Mouse (Mus musculus) thymus, adult 2 months (tissue): Measurements from ENCODE around the gene Dennd1b. TPM values are rescaled to one million over a fixed set of nuclear protein-coding genes. Genes with fewer than 3 reads are reported as not detected.

ENCODE experiments used
- DNase-seq: peaks from one replicate; pipeline ENCODE4 v3.0.0; 2021
- H3K27ac ChIP-seq: fragments of 200-500 bp; 2 replicates; pipeline ENCODE4 v1.5.1; 2012; ENCODE audit warnings: low read length, control low read depth; ENCODE audit not compliant: control insufficient read depth, insufficient read depth
- H3K27me3 ChIP-seq: fragments of 200-500 bp; 2 replicates; pipeline ENCODE4 v1.6.1; 2012; ENCODE audit warnings: mild to moderate bottlenecking, low read length, moderate library complexity, mixed read lengths; ENCODE audit not compliant: control insufficient read depth, insufficient read depth
- H3K36me3 ChIP-seq: fragments of 200-500 bp; 2 replicates; pipeline ENCODE4 v1.6.1; 2012; ENCODE audit warnings: mild to moderate bottlenecking, low read length, moderate library complexity; ENCODE audit not compliant: control insufficient read depth, insufficient read depth
- H3K4me1 ChIP-seq: fragments of 200-500 bp; replicated peaks from 2 replicates; pipeline ENCODE4 v1.6.1; 2012; ENCODE audit warnings: low read length; ENCODE audit not compliant: control insufficient read depth, insufficient read depth
- H3K4me3 ChIP-seq: fragments of 200-500 bp; 2 replicates; pipeline ENCODE4 v1.5.1; 2012; ENCODE audit warnings: mild to moderate bottlenecking, low read length, control low read depth, moderate library complexity; ENCODE audit not compliant: control insufficient read depth, insufficient read depth
- CTCF ChIP-seq: fragments of 200-500 bp; IDR thresholded peaks from 2 replicates; pipeline ENCODE4 v1.5.1; 2012; ENCODE audit warnings: mild to moderate bottlenecking, control low read depth, low read length, moderate library complexity, borderline replicate concordance; ENCODE audit not compliant: control insufficient read depth, poor library complexity, insufficient read depth; ENCODE audit errors: extremely low read depth
- POLR2A ChIP-seq: fragments of 200-500 bp; IDR thresholded peaks from 2 replicates; pipeline ENCODE4 v1.6.1; 2012; ENCODE audit warnings: mild to moderate bottlenecking, low read length, control low read depth, moderate library complexity; ENCODE audit not compliant: control insufficient read depth, poor library complexity, insufficient read depth; ENCODE audit errors: extremely low read depth
- WGBS: fragments of 180-500 bp; shearing (Covaris S2); methylation state at CpG from one replicate; pipeline ENCODE4 v1.1.7; 2018; 5-methylcytosine and 5-hydroxymethylcytosine counted together
- polyA plus RNA-seq: library from polyadenylated mRNA; depleted of rRNA; stranded (reverse); fragments of >200 nt; gene quantifications from 2 replicates; pipeline ENCODE4 v1.2.3, GENCODE M21; 2012; rRNA removed

The Dennd1b gene
- 20.2 and 20.7 TPM in 2 replicates for polyA plus RNA-seq

GRCm38 (mm10) chr1:138963161-138963867, at the start of gene Dennd1b:
TSS of gene Dennd1b (plus strand) at chr1:138963435.
- peak; percentile 82 for DNase-seq
- 2% methylated on average over 69 of the region's 69 CpGs for WGBS
- Histone ChIP-seq H3K27ac (peak within 1 kb of the TSS; percentile 72), H3K36me3 (no peaks in the 10 kb centered on the region), H3K4me1 (peaks cover 4% of the 10 kb centered on the region), H3K4me3 (peak within 1 kb of the TSS; percentile 68), H3K27me3 (no peaks in the 10 kb centered on the region)
- TF ChIP-seq CTCF (peak; percentile 16; the same call in 1 of the 2 replicates), POLR2A (peak; percentile 68)

- H3K4me3 ChIP-seq: no peak overlapping the region
- no peaks in the 10 kb centered on the region for H3K36me3 ChIP-seq
- no peak for TF ChIP-seq POLR2A
- TF ChIP-seq CTCF: no peak
- no peaks in the 10 kb centered on the region for H3K27me3 ChIP-seq
- no peak for DNase-seq
- WGBS: 99% methylated on average over 3 of the region's 3 CpGs
- H3K27ac ChIP-seq: no peak overlapping the region
- no peaks in the 10 kb centered on the region for H3K4me1 ChIP-seq
Measured at GRCm38 (mm10) chr1:138915596-138915995, 47.6 kb upstream of the Dennd1b start.

GRCm38 (mm10) chr1:138919601-138920000, 43.6 kb upstream of the Dennd1b start:
- H3K27ac ChIP-seq: no peak overlapping the region
- no peaks in the 10 kb centered on the region for H3K4me1 ChIP-seq
- no peak overlapping the region for H3K4me3 ChIP-seq
- DNase-seq: no peak
- TF ChIP-seq CTCF (no peak), POLR2A (no peak)
- no peaks in the 10 kb centered on the region for H3K27me3 ChIP-seq
- H3K36me3 ChIP-seq: no peaks in the 10 kb centered on the region
- 88% methylated on average over 5 of the region's 5 CpGs for WGBS

GRCm38 (mm10) chr1:138920082-138920481, 43.2 kb upstream of the Dennd1b start:
- no peaks in the 10 kb centered on the region for H3K27me3 ChIP-seq
- 89% methylated on average over 3 of the region's 3 CpGs for WGBS
- no peaks in the 10 kb centered on the region for H3K36me3 ChIP-seq
- H3K27ac ChIP-seq: no peak overlapping the region
- DNase-seq: no peak
- no peaks in the 10 kb centered on the region for H3K4me1 ChIP-seq
- TF ChIP-seq CTCF (no peak), POLR2A (no peak)
- no peak overlapping the region for H3K4me3 ChIP-seq

GRCm38 (mm10) chr1:138920799-138921198, 42.4 kb upstream of the Dennd1b start:
- H3K27ac ChIP-seq: no peak overlapping the region
- 78% methylated on average over 1 of the region's 1 CpGs for WGBS
- no peak for TF ChIP-seq POLR2A
- TF ChIP-seq CTCF: no peak
- H3K27me3 ChIP-seq: no peaks in the 10 kb centered on the region
- H3K4me3 ChIP-seq: no peak overlapping the region
- no peaks in the 10 kb centered on the region for H3K36me3 ChIP-seq
- DNase-seq: no peak
- no peaks in the 10 kb centered on the region for H3K4me1 ChIP-seq

GRCm38 (mm10) chr1:138922886-138923285, 40.3 kb upstream of the Dennd1b start:
- Histone ChIP-seq H3K36me3 (no peaks in the 10 kb centered on the region), H3K4me3 (no peak overlapping the region), H3K27ac (no peak overlapping the region), H3K4me1 (no peaks in the 10 kb centered on the region), H3K27me3 (no peaks in the 10 kb centered on the region)
- no peak for DNase-seq
- TF ChIP-seq POLR2A (no peak), CTCF (no peak)
- WGBS: 94% methylated on average over 6 of the region's 6 CpGs
